8 mouse cellular contexts compared by ENCODE assay signal in genomic region chr2:53029716-53030431, GRCm38 (mm10).
A peak's percentile ranks its signal among the peaks of the same experiment; 100 is the strongest.
DNase-seq lines count a peak whose midpoint lies in the region; ATAC-seq lines count a peak whose summit lies in the region.

No protein-coding gene starts in this region.

- no peaks in the 10 kb centered on the region for H3K36me3 ChIP-seq in hindbrain, embryonic 16.5 days (ENCODE audit: control insufficient read depth, insufficient read depth, low read length)
- no peaks in the 10 kb centered on the region for H3K36me3 ChIP-seq in stomach, embryonic 16.5 days (ENCODE audit: control insufficient read depth, insufficient read depth, low read length)

- H3K9ac ChIP-seq in hindbrain, embryonic 16.5 days (ENCODE audit: low read depth, low read length): no peak overlapping the region
- H3K9ac ChIP-seq in stomach, embryonic 16.5 days (ENCODE audit: low read length): peak overlapping the region; percentile 35; the same call in 1 of the 2 replicates

- DNase-seq in frontal cortex, adult 2 months (ENCODE audit: extremely low spot score in 1 of 2, low spot score in 1 of 2): peak; percentile 21 to 61
- DNase-seq in frontal cortex, postnatal 25 days (ENCODE audit: low spot score in 2 of 2): no peak
- DNase-seq in right cerebral cortex, adult 18-20 months: peak; percentile 24
- no peak for DNase-seq in right cerebral cortex, postnatal 36 days (ENCODE audit: low spot score in 2 of 2)
- no peak for DNase-seq in cerebellum, adult 11-12 months
- DNase-seq in c-Kit-positive CD71-positive TER-119-positive erythroid progenitor cells, embryonic 14.5 days (ENCODE audit: low spot score): no peak

- H3K27ac ChIP-seq in hindbrain, embryonic 16.5 days (ENCODE audit: low read depth, low read length): no peak overlapping the region
- H3K27ac ChIP-seq in stomach, embryonic 16.5 days (ENCODE audit: low read length): peak overlapping the region; percentile 91

- no peak overlapping the region for H3K4me2 ChIP-seq in hindbrain, embryonic 16.5 days (ENCODE audit: low read length)
- H3K4me2 ChIP-seq in stomach, embryonic 16.5 days (ENCODE audit: low read depth, low read length): no peak overlapping the region

- no peak overlapping the region for H3K4me3 ChIP-seq in hindbrain, embryonic 16.5 days (ENCODE audit: low read length)
- H3K4me3 ChIP-seq in stomach, embryonic 16.5 days (replicated peaks; ENCODE audit: low read length): no peak overlapping the region

- no peaks in the 10 kb centered on the region for H3K9me3 ChIP-seq in hindbrain, embryonic 16.5 days (ENCODE audit: control insufficient read depth, low read length)
- no peaks in the 10 kb centered on the region for H3K9me3 ChIP-seq in stomach, embryonic 16.5 days (replicated peaks; ENCODE audit: control insufficient read depth, low read length)

- no peaks in the 10 kb centered on the region for H3K27me3 ChIP-seq in hindbrain, embryonic 16.5 days (replicated peaks; ENCODE audit: control insufficient read depth, insufficient read depth, low read length)
- H3K27me3 ChIP-seq in stomach, embryonic 16.5 days (ENCODE audit: control insufficient read depth, insufficient read depth, low read length): no peaks in the 10 kb centered on the region

- WGBS in hindbrain, embryonic 16.5 days: 52% methylated on average over 7 of the region's 7 CpGs
- WGBS in stomach, embryonic 16.5 days: 32% methylated on average over 7 of the region's 7 CpGs

- H3K4me1 ChIP-seq in hindbrain, embryonic 16.5 days (ENCODE audit: control insufficient read depth, insufficient read depth, low read depth, low read length): no peaks in the 10 kb centered on the region; the same call in none of the 2 replicates
- H3K4me1 ChIP-seq in stomach, embryonic 16.5 days (ENCODE audit: control insufficient read depth, insufficient read depth, low read length): peaks cover 16% of the 10 kb centered on the region

- ATAC-seq in hindbrain, embryonic 16.5 days: 0 out of 2 replicates have a peak, but pooled peaks have one; percentile 46
- peak; percentile 77; the same call in 1 of the 2 replicates for ATAC-seq in stomach, embryonic 16.5 days (ENCODE audit: insufficient read depth, low FRiP score)

Comparison
In these comparisons a context has a peak if more than half of its experiments do, and no peak if none do; other contexts are left out.
1. DNase-seq: peak in frontal cortex, adult 2 months (2 of 2) and right cerebral cortex, adult 18-20 months (single experiment); none in frontal cortex, postnatal 25 days (0 of 2), right cerebral cortex, postnatal 36 days (0 of 2), cerebellum, adult 11-12 months (single experiment) and c-Kit-positive CD71-positive TER-119-positive erythroid progenitor cells, embryonic 14.5 days (single experiment).